Mouse (Mus musculus) heart, embryonic 10.5 days (tissue): ENCODE measurements around the gene Ltb. TPM values are rescaled to one million over a fixed set of nuclear protein-coding genes. Genes with fewer than 3 reads are reported as not detected.
A peak's percentile ranks its signal among the peaks of the same experiment; 100 is the strongest.

ENCODE experiments used
- DNase-seq: peaks from one replicate; pipeline ENCODE4 v3.0.0-alpha.2; 2017; ENCODE audit warnings: low spot score
- H3K27ac ChIP-seq: fragments of 300-500 bp; sonication (generic); 2 replicates; pipeline ENCODE4 v1.5.1; 2016; ENCODE audit warnings: mild to moderate bottlenecking
- H3K27me3 ChIP-seq: fragments of 300-500 bp; sonication (generic); 2 replicates; pipeline ENCODE4 v1.6.1; 2016; ENCODE audit warnings: mild to moderate bottlenecking; ENCODE audit not compliant: poor library complexity, insufficient read depth, severe bottlenecking
- H3K36me3 ChIP-seq: fragments of 300-500 bp; sonication (generic); 2 replicates; pipeline ENCODE4 v1.6.1; 2016; ENCODE audit warnings: mild to moderate bottlenecking, moderate library complexity
- H3K4me1 ChIP-seq: fragments of 300-500 bp; sonication (generic); 2 replicates; pipeline ENCODE4 v1.6.1; 2016; ENCODE audit warnings: mild to moderate bottlenecking
- H3K4me3 ChIP-seq: fragments of 300-500 bp; sonication (generic); 2 replicates; pipeline ENCODE4 v1.5.1; 2016; ENCODE audit warnings: mild to moderate bottlenecking, moderate library complexity
- H3K9me3 ChIP-seq: fragments of 300-500 bp; sonication (generic); 2 replicates; pipeline ENCODE4 v1.6.1; 2016; ENCODE audit warnings: mild to moderate bottlenecking, moderate library complexity
- WGBS: fragments of 180-500 bp; shearing (Covaris S2); methylation state at CpG from one replicate; pipeline ENCODE4 v1.1.7; 2016; 5-methylcytosine and 5-hydroxymethylcytosine counted together
- polyA plus RNA-seq: library from polyadenylated mRNA; unstranded; fragments of >200 nt; fragmentation: Nextera tagmentation; extraction: Ambion mirVana; gene quantifications from 2 replicates; pipeline ENCODE4 v1.2.1, GENCODE M21; 2016

Gene Ltb
- polyA plus RNA-seq, 1 experiment from 2014 or later, result 0.15 TPM

DNA sequence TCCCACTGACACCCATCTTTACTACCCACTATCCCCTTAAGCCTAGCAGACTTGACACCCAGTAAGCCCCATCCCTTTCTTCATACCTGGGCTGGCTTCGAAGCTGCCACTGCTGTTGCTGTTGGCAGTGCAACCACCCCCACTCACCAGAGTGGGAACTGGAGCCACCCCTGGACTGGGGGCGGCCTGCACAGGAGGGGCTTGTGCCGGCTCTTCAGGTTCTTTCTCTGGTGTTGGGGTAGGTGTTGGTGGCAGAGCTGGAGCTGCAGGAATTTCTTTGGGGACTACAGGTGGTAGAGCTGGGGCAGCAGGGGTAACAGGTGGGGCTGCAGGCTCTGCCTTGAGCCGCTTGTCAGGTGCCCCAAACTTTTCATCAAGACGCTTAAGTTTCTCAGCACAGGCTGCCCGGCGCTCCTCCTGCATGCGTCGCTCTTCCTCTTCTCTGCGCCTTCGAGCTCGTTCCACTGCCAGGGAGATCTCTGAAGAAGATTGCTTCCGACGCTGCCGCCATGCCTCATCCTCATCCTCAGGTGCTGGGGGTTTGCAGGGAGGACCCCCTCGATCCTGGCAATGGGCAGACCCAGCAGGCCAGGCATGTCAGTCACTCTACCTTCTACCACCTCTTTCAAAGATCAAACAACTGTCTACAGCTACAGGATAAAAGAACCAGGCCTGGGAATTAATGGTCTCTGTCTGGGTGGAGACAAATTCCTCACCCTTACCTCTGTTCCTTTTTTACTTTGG lies 35.2 kb upstream of the Ltb start:
- H3K4me1 ChIP-seq, result peaks cover 17% of the 10 kb centered on the region
- H3K27ac ChIP-seq, result no peak overlapping the region
- no peak for DNase-seq
- H3K4me3 ChIP-seq, result no peak overlapping the region
- H3K36me3 ChIP-seq, result peaks cover 88% of the 10 kb centered on the region
- WGBS, result 90% methylated on average over 16 of the region's 16 CpGs
- H3K9me3 ChIP-seq, result no peaks in the 10 kb centered on the region
- no peaks in the 10 kb centered on the region for H3K27me3 ChIP-seq

DNA sequence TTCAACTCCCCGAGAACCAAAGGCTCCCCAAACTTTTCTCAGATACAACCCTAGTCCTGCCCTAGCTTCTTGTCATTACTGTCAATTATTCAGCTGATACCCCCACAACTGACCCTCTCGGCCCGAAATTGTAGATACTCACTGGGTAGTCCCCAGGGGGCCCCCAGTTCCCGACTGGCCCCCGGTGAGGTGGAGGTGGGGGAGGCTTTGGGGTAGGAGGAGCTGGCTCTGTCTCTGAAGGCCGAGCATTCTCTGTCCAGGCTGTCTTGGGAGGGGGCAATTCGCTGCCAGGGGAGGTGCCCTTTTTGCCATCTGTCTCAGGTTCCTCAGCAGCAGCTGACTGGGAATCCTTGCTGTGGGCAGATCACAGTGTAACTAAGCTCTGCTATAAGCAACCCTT lies 34.6 kb upstream of the Ltb start:
- peaks cover 81% of the 10 kb centered on the region for H3K36me3 ChIP-seq
- H3K4me1 ChIP-seq, result peaks cover 17% of the 10 kb centered on the region
- 87% methylated on average over 7 of the region's 7 CpGs for WGBS
- no peaks in the 10 kb centered on the region for H3K9me3 ChIP-seq
- H3K27ac ChIP-seq, result no peak overlapping the region
- no peaks in the 10 kb centered on the region for H3K27me3 ChIP-seq
- no peak for DNase-seq
- no peak overlapping the region for H3K4me3 ChIP-seq

DNA sequence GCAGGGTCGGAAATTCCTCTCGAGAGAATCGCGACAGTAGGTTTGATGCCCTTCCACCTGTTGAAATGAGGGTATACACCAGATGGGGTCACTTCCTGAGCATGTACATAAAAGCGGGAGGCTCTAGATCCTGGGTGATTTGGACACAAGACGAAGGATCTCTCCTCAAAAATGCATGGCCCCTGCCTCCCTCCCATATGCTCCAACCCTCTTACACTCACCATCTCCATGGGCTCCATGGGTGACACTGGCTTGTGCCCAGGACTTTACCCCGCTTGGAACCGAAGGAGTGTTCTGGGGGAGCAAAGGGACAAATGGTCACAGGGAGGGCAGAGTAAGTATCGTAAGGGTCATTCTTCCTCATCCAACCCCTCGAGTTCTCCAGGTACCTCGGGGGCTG lies 32.8 kb upstream of the Ltb start:
- Histone ChIP-seq H3K9me3 (no peaks in the 10 kb centered on the region), H3K4me3 (no peak overlapping the region), H3K27me3 (no peaks in the 10 kb centered on the region), H3K4me1 (peaks cover 24% of the 10 kb centered on the region), H3K36me3 (peaks cover 64% of the 10 kb centered on the region), H3K27ac (no peak overlapping the region)
- no peak for DNase-seq
- 89% methylated on average over 11 of the region's 11 CpGs for WGBS

DNA sequence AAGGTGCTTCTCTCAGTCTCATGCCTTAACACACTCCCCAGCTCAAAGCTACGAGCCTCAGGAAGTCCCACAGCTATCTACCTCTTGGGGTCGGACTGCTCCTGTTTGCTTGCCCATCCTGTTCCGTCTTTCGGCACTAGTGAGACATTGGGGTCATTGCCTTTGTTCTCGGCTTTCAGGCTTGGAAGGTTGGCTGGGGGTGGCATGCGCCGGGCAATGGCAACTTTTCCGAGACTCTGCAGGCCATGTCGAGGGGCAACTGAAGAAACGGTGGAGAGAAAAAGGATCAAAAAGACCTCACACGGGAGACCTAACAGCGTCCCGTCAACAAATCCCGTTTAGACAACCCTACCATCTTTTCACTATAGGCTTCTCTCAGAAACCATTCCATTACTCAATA lies 32.1 kb upstream of the Ltb start:
- Histone ChIP-seq H3K36me3 (peaks cover 57% of the 10 kb centered on the region), H3K27ac (no peak overlapping the region), H3K27me3 (no peaks in the 10 kb centered on the region), H3K4me1 (peaks cover 26% of the 10 kb centered on the region), H3K4me3 (peak overlapping the region; percentile 98), H3K9me3 (no peaks in the 10 kb centered on the region)
- DNase-seq, result no peak
- WGBS, result 78% methylated on average over 14 of the region's 14 CpGs

DNA sequence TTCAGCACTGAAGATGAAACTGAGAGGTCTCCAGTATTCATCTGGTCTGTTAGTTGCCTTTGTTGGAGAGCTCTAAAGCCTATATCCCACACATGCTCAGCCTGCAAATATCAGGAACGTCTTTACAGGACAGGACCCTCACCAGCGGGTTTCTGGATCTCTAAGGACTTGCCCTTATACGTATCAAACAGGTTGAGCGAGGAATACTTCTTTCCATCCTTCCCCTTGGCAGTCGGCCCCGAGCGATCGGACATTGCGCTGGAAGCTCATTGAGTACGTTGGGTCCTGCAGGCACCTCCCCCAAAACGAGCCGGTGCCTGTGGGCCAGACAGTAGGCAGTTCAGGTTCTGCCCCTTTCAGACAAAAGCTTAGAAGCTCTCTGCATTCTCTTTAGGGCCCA lies 31.5 kb upstream of the Ltb start:
- Histone ChIP-seq H3K27me3 (no peaks in the 10 kb centered on the region), H3K4me1 (peaks cover 26% of the 10 kb centered on the region), H3K4me3 (peak overlapping the region; percentile 98), H3K27ac (peak overlapping the region; percentile 62; the same call in 1 of the 2 replicates), H3K9me3 (no peaks in the 10 kb centered on the region), H3K36me3 (peaks cover 51% of the 10 kb centered on the region)
- no peak for DNase-seq
- 69% methylated on average over 12 of the region's 12 CpGs for WGBS

DNA sequence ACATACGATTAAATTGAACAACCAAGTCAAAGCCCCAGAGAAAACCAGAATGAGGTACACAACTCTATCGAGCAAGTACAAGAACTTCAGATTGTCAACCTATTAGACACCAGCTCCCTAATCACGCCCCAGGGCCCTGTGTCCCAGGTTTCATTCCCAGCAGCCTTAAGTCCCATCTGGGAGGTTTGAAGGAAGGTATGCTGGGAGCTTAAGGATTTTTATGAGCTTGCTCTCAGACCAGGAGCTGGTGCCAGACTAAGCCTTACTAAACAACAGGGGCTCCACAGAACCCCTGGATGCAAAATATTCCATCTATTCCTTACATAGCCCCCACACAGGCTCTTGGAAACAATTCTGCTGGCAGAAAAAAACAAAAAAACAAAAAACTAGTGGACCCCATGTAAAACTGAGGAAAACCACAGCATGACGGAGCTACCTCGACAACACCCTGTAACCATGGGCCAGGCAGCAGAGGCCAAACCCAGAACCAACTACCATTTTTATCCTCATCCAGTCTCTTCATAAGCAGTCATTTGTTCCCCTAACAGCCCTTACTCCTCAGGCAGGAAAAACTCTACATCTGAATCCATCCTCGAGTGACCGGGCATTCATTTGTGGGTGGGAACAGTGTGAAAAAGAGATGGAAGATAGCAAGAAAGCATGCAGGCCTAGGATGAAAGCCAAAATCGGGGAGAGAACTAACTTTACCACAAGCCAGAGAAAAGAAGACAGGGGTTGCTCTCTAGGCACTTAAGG lies 30.7 kb upstream of the Ltb start:
- Histone ChIP-seq H3K4me1 (peaks cover 26% of the 10 kb centered on the region), H3K27ac (peak overlapping the region; percentile 100), H3K9me3 (no peaks in the 10 kb centered on the region), H3K4me3 (peak overlapping the region; percentile 98), H3K36me3 (peaks cover 43% of the 10 kb centered on the region), H3K27me3 (no peaks in the 10 kb centered on the region)
- DNase-seq, result no peak
- 16% methylated on average over 8 of the region's 8 CpGs for WGBS

DNA sequence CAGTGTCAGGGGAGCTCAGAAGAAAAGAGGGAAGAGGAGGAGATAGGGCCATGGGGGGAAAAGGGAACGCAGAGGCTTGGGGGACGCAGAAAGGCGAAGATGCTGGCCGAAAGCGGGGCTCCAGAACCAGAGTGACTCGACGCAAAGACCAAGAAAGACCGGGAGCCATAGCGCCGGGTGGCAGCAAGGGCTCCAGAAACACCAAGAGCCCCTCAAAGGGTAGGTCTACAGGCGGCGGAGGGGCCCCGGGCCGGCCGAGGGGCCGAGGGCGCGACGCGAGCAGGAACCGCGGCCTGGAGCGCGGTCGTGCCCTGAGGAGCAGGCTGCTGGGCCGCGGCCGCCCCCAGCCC lies 30.0 kb upstream of the Ltb start:
- DNase-seq, result no peak
- WGBS, result 4% methylated on average over 28 of the region's 28 CpGs

DNA sequence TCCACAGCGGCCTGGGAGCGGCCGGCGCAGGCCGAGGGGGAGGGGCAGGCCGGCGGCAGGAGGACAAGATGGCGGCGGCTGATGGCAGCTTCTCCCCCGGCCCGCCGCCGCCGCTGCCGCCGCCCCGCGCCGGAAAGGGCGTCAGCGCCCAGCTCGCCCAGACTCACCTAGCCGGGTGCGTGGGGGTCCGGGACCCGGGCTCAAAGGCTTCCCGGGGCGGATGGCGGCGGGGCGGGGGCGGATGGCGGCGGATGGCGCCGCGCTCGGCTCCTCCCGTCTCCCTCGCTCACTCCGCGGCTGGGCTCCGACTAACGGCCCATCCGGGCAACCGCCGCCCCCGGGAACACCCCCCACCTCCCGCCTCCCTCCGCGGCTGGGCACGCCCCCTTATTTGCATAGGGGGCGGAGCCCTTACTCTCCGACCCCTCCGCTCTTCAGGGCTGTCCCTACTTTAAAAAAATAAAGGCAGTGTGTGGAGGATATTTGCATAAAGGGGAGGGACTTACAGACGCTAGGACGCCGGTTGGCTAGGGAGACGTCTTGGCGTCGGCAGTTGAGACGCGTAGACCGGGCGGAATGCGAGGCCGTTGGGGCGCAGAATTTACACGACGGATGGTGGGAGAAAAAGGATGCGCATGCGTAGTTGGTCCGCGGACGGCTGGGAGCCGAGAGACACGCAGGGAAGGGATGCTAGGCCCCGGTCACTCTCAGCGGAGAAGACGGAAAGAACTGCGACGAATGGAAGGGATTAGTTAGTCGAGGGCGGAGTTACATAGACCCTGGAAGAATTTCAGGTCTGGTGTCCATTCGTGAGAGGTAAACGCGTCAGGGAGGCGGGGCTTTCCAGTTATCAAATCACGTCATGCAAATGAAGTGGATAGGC lies 29.4 kb upstream of the Ltb start, which contains the start of gene Prrc2a:
Gene Prrc2a, minus strand, starts transcription at position 330 of the 883 bp plus-strand sequence.
- H3K27me3 ChIP-seq, result no peaks in the 10 kb centered on the region
- WGBS, result under 1% methylated on average over 76 of the region's 89 CpGs
- peak; percentile 99 for DNase-seq
- peak within 1 kb of the TSS; percentile 98 for H3K4me3 ChIP-seq
- H3K4me1 ChIP-seq, result peaks cover 26% of the 10 kb centered on the region
- H3K36me3 ChIP-seq, result peaks cover 30% of the 10 kb centered on the region
- no peaks in the 10 kb centered on the region for H3K9me3 ChIP-seq
- peak within 1 kb of the TSS; percentile 100 for H3K27ac ChIP-seq

More for the DNA sequence above, 30.0 kb upstream of the Ltb start:
- peak overlapping the region; percentile 98 for H3K4me3 ChIP-seq
- peak overlapping the region; percentile 100 for H3K27ac ChIP-seq
- H3K36me3 ChIP-seq, result peaks cover 36% of the 10 kb centered on the region
- H3K27me3 ChIP-seq, result no peaks in the 10 kb centered on the region
- no peaks in the 10 kb centered on the region for H3K9me3 ChIP-seq
- H3K4me1 ChIP-seq, result peaks cover 26% of the 10 kb centered on the region

DNA sequence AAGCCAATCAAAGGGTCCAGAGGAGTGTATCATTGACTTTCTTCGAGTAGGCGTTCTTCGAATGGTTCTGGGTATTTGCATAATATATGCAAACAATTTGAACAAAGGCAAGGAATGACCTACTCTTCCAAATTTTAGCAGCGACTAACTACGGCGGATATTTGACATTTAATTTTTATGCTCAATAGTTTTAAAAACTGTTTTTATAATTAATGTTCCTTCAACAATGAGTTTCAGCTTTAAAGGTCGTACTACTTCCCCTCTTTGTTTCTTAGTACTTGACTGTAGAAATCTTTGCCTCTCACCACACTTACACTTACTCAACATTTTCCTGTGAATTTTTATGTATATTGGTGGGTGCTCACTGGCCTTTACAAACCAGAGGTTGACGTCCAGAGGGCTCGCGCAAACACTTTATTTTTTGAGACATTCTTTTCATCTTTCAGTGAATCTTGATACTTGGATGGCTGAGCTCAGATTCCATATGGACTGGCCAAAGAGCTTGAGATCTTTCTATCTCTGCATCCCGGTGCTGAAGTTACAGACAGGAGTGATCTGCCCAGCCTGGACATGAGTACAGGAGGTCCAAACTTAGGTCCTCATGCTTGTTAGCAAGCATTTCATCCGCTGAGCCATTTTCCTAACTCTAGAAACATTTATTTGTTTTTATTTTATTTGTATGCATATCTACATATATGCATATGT lies 28.6 kb upstream of the Ltb start:
- no peaks in the 10 kb centered on the region for H3K9me3 ChIP-seq
- no peak for DNase-seq
- peaks cover 26% of the 10 kb centered on the region for H3K4me1 ChIP-seq
- peaks cover 22% of the 10 kb centered on the region for H3K36me3 ChIP-seq
- WGBS, result 29% methylated on average over 12 of the region's 12 CpGs
- no peaks in the 10 kb centered on the region for H3K27me3 ChIP-seq
- peak overlapping the region; percentile 100 for H3K27ac ChIP-seq
- H3K4me3 ChIP-seq, result peak overlapping the region; percentile 98

DNA sequence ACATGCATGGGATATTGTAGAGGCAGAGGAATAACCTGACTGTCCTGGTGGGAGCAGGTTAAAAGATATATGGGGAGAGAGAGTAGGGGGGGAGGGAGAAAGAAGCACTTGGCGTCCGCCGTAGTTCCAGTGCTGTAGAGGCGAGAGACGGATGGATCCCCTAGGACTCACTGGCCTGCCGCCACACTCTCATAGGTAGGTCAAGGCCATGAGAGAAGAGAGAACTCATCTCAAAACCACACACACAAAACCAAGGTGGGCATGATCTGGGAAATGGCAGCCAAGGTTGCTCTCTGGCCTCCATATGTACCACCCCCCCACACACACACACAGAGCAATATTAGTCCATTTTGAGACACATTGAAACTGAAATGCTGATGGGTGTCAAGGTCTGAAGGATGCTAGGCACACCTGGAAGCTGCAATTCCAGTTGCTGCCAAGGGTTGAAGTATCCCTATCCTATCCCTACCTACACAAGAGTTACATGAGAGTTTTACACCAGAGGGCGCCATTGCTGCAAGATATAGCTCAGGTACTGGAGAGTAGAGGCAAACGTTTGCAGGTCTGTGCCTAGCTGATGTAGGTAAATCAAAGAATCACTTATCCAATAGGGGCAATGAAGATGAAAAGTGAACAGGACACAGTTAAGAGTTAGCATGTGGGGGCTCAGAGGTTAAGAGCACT lies 27.7 kb upstream of the Ltb start:
- WGBS, result 71% methylated on average over 8 of the region's 8 CpGs
- no peak for DNase-seq
- H3K4me1 ChIP-seq, result peaks cover 26% of the 10 kb centered on the region
- no peak overlapping the region for H3K4me3 ChIP-seq
- peak overlapping the region; percentile 100 for H3K27ac ChIP-seq
- no peaks in the 10 kb centered on the region for H3K27me3 ChIP-seq
- no peaks in the 10 kb centered on the region for H3K9me3 ChIP-seq
- peaks cover 13% of the 10 kb centered on the region for H3K36me3 ChIP-seq

DNA sequence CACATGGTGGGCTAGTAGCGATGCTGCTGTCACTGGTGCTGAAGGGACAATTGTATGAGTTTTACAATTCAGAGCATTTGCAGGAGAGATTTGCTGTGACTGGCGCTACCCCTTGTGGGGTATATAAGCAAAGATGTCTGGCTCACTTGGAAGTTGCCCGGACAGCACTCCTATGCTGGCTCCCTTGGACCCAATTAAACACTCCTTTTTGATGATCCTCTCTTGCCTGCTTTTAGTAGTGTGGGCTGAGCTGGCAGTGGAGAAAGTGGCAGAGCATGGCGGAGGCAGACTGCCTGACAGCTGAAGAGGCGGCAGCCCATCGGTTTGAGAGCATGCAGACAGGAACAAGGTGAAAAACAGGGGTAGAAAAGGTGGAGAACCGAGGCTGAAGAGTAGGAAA lies 26.4 kb upstream of the Ltb start:
- no peak for DNase-seq
- no peaks in the 10 kb centered on the region for H3K9me3 ChIP-seq
- peaks cover under 1% of the 10 kb centered on the region; the same call in 1 of the 2 replicates for H3K36me3 ChIP-seq
- peaks cover 11% of the 10 kb centered on the region; the same call in 1 of the 2 replicates for H3K27me3 ChIP-seq
- no peak overlapping the region for H3K4me3 ChIP-seq
- WGBS, result 86% methylated on average over 7 of the region's 7 CpGs
- H3K4me1 ChIP-seq, result peaks cover 17% of the 10 kb centered on the region
- H3K27ac ChIP-seq, result no peak overlapping the region
